Mouse (Mus musculus) E14TG2a.4 (cell line): ENCODE results near the gene Rbak.

Source experiments
- CTCF ChIP-seq: conservative IDR thresholded peaks from 2 replicates; pipeline ENCODE4 v1.5.1; 2014; ENCODE audit warnings: low read length
- NANOG ChIP-seq: IDR thresholded peaks from 2 replicates; pipeline ENCODE4 v1.6.1; 2014; ENCODE audit warnings: borderline replicate concordance, low read length, mixed read lengths
- POU5F1 ChIP-seq: IDR thresholded peaks from 2 replicates; pipeline ENCODE4 v1.6.1; 2014; ENCODE audit warnings: low read length, borderline replicate concordance

DNA sequence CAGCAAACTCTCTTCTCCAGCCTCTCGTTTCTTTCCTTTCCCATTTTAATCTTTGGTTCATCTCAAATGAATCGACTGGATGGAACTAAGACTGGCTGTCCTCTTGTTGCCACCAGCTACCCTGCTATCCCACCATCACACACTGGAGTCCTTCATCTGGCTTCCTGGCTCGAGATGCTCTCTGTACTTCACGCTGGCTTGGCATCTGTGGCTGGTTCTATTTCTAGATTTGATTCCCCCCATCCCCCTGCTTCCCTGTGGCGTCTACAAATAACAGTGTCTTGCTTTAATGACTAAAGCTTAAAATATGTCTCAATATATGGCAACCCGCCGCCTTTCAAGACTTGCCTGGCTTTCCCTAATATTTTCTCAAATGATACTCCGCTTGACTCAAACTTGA is 52.7 kb downstream of the Rbak start:
- TF ChIP-seq CTCF (no peak), POU5F1 (no peak), NANOG (no peak)
